Mouse (Mus musculus) MEL (cell line): ENCODE data around the gene Klra17. TPM values are rescaled to one million over a fixed set of nuclear protein-coding genes. Genes with fewer than 3 reads are reported as not detected.
"Not testable (repeated sequence)": the region's sequence is repeated elsewhere in the genome, so short reads cannot be mapped to it uniquely, and the experiment has no call there.

ENCODE experiments used
- DNase-seq: peaks from one replicate; pipeline ENCODE4 v3.0.0; 2011; ENCODE audit warnings: low read depth, low spot score
- H3K27ac ChIP-seq: 2 replicates; pipeline ENCODE4 v1.5.1; 2012; ENCODE audit warnings: low read depth, mild to moderate bottlenecking, control low read depth, low read length, moderate library complexity; ENCODE audit not compliant: control insufficient read depth
- H3K27me3 ChIP-seq, 2 experiments: fragments of 150-350 bp in 1 of 2; sonication (generic) in 1 of 2; 2 replicates each; pipeline ENCODE4 v1.6.1; 2012; ENCODE audit warnings: low read length in 2 of 2, mild to moderate bottlenecking in 2 of 2, improper control_type of control experiment in 1 of 2, moderate library complexity in 1 of 2; ENCODE audit not compliant: insufficient read depth in 2 of 2, control insufficient read depth in 1 of 2
- H3K36me3 ChIP-seq, 2 experiments: 2 replicates each; pipeline ENCODE4 v1.6.1; 2012 to 2014; ENCODE audit warnings: low read length in 2 of 2, improper control_type of control experiment in 1 of 2, inconsistent platforms in 1 of 2, mild to moderate bottlenecking in 1 of 2; ENCODE audit not compliant: insufficient read depth in 2 of 2, control insufficient read depth in 1 of 2
- H3K4me1 ChIP-seq, 2 experiments: fragments of 150-350 bp in 1 of 2; sonication (generic) in 1 of 2; 2 replicates each; pipeline ENCODE4 v1.6.1; 2012; ENCODE audit warnings: low read length in 2 of 2, improper control_type of control experiment in 1 of 2, mild to moderate bottlenecking in 1 of 2; ENCODE audit not compliant: insufficient read depth in 2 of 2, control insufficient read depth in 1 of 2
- H3K4me3 ChIP-seq, 2 experiments: fragments of 150-350 bp in 1 of 2; sonication (generic) in 1 of 2; 2 replicates each; pipeline ENCODE4 v1.5.1; 2012; ENCODE audit warnings: low read depth in 2 of 2, low read length in 2 of 2, mild to moderate bottlenecking in 2 of 2, moderate library complexity in 2 of 2, control low read depth in 1 of 2, improper control_type of control experiment in 1 of 2; ENCODE audit not compliant: control insufficient read depth in 1 of 2, insufficient read depth in 1 of 2
- H3K79me2 ChIP-seq: 2 replicates; pipeline ENCODE4 v1.6.1; 2012; ENCODE audit warnings: mild to moderate bottlenecking, low read length, moderate library complexity; ENCODE audit not compliant: control insufficient read depth, poor library complexity, insufficient read depth
- H3K9ac ChIP-seq: 2 replicates; pipeline ENCODE4 v1.6.1; 2012; ENCODE audit warnings: low read depth, mild to moderate bottlenecking, control low read depth, low read length, moderate library complexity; ENCODE audit not compliant: control insufficient read depth, poor library complexity, severe bottlenecking
- H3K9me3 ChIP-seq: fragments of 150-350 bp; sonication (generic); replicated peaks from 2 replicates; pipeline ENCODE4 v1.6.1; 2012; ENCODE audit warnings: mild to moderate bottlenecking, low read length, improper control_type of control experiment, moderate library complexity; ENCODE audit not compliant: insufficient read depth
- CTCF ChIP-seq, 3 experiments: IDR thresholded peaks in 2 of 3; conservative IDR thresholded peaks in 1 of 3; 2 replicates each; pipeline ENCODE4 v1.5.1; 2011 to 2012; ENCODE audit warnings: low read length in 3 of 3, low read depth in 2 of 3, mild to moderate bottlenecking in 2 of 3, improper control_type of control experiment in 1 of 3, inconsistent platforms in 1 of 3, mixed read lengths in 1 of 3, moderate library complexity in 1 of 3; ENCODE audit not compliant: control insufficient read depth in 1 of 3, insufficient read depth in 1 of 3, poor library complexity in 1 of 3, severe bottlenecking in 1 of 3
- E2F4 ChIP-seq: IDR thresholded peaks from 2 replicates; pipeline ENCODE4 v1.6.1; 2011; ENCODE audit warnings: low read depth, low read length, improper control_type of control experiment, borderline replicate concordance
- JUND ChIP-seq: IDR thresholded peaks from 2 replicates; pipeline ENCODE4 v1.6.1; 2011; ENCODE audit warnings: low read depth, mild to moderate bottlenecking, improper control_type of control experiment, low read length
- MAX ChIP-seq: IDR thresholded peaks from 2 replicates; pipeline ENCODE4 v1.6.1; 2011; ENCODE audit warnings: low read length, improper control_type of control experiment
- MEF2A ChIP-seq: IDR thresholded peaks from 2 replicates; pipeline ENCODE4 v1.6.1; 2014; ENCODE audit warnings: low read depth, mild to moderate bottlenecking, inconsistent platforms, low read length, improper control_type of control experiment; ENCODE audit not compliant: poor library complexity, insufficient replicate concordance, severe bottlenecking; ENCODE audit errors: extremely low read depth
- MXI1 ChIP-seq: IDR thresholded peaks from 2 replicates; pipeline ENCODE4 v1.6.1; 2011; ENCODE audit warnings: mild to moderate bottlenecking, low read depth, low read length, improper control_type of control experiment
- POLR2A ChIP-seq, 2 experiments: IDR thresholded peaks; 2 replicates each; pipeline ENCODE4 v1.6.1; 2011 to 2012; ENCODE audit warnings: low read length in 2 of 2, mild to moderate bottlenecking in 2 of 2, control low read depth in 1 of 2, improper control_type of control experiment in 1 of 2, low read depth in 1 of 2, moderate library complexity in 1 of 2; ENCODE audit not compliant: control insufficient read depth in 1 of 2, insufficient read depth in 1 of 2, poor library complexity in 1 of 2
- RAD21 ChIP-seq: IDR thresholded peaks from 2 replicates; pipeline ENCODE4 v1.6.1; 2011; ENCODE audit warnings: mild to moderate bottlenecking, low read depth, low read length, improper control_type of control experiment
- RCOR1 ChIP-seq: IDR thresholded peaks from 2 replicates; pipeline ENCODE4 v1.6.1; 2012; ENCODE audit warnings: low read depth, mild to moderate bottlenecking, inconsistent platforms, low read length, improper control_type of control experiment
- SIN3A ChIP-seq: IDR thresholded peaks from 2 replicates; pipeline ENCODE4 v1.6.1; 2012; ENCODE audit warnings: low read length, improper control_type of control experiment, inconsistent platforms
- SMC3 ChIP-seq: IDR thresholded peaks from 2 replicates; pipeline ENCODE4 v1.6.1; 2011; ENCODE audit warnings: low read depth, low read length, improper control_type of control experiment
- TAL1 ChIP-seq: IDR thresholded peaks from 2 replicates; pipeline ENCODE4 v1.6.1; 2012; ENCODE audit warnings: mild to moderate bottlenecking, inconsistent platforms, low read length, moderate library complexity, mixed read lengths
- TBP ChIP-seq: IDR thresholded peaks from 2 replicates; pipeline ENCODE4 v1.8.0; 2011; ENCODE audit warnings: low read depth, low read length, improper control_type of control experiment
- UBTF ChIP-seq: IDR thresholded peaks from 2 replicates; pipeline ENCODE4 v1.6.1; 2012; ENCODE audit warnings: low read depth, mild to moderate bottlenecking, inconsistent platforms, low read length, improper control_type of control experiment, moderate library complexity, borderline replicate concordance; ENCODE audit not compliant: insufficient read depth
- USF1 ChIP-seq: IDR thresholded peaks from 2 replicates; pipeline ENCODE4 v1.6.1; 2014; ENCODE audit warnings: low read depth, mild to moderate bottlenecking, inconsistent platforms, low read length, improper control_type of control experiment, moderate library complexity
- USF2 ChIP-seq, 2 experiments: IDR thresholded peaks; 2 replicates each; pipeline ENCODE4 v1.6.1; 2011 to 2012; ENCODE audit warnings: improper control_type of control experiment in 2 of 2, low read length in 2 of 2, borderline replicate concordance in 1 of 2, inconsistent platforms in 1 of 2, low read depth in 1 of 2, mild to moderate bottlenecking in 1 of 2; ENCODE audit not compliant: insufficient read depth in 1 of 2
- ZKSCAN1 ChIP-seq: IDR thresholded peaks from 2 replicates; pipeline ENCODE4 v1.6.1; 2012; ENCODE audit warnings: low read depth, mild to moderate bottlenecking, inconsistent platforms, low read length, improper control_type of control experiment, moderate library complexity
- ZNF384 ChIP-seq: IDR thresholded peaks from 2 replicates; pipeline ENCODE4 v1.6.1; 2012; ENCODE audit warnings: low read depth, mild to moderate bottlenecking, inconsistent platforms, low read length, improper control_type of control experiment
- polyA plus RNA-seq, 2 experiments: library from polyadenylated mRNA; stranded (reverse) in 1 of 2; unstranded in 1 of 2; fragments of >175 nt in 1 of 2; fragments of >200 nt in 1 of 2; gene quantifications; 2 replicates each; pipeline versions ENCODE4 v1.2.1 to v1.2.4; 2012; ENCODE audit warnings: low replicate concordance in 2 of 2, low read depth in 1 of 2; ENCODE audit not compliant: insufficient read length in 2 of 2, insufficient read depth in 1 of 2, missing spikeins in 1 of 2
- total RNA-seq: library from RNA; depleted of rRNA; stranded (reverse); fragments of 300-350 nt; gene quantifications from 2 replicates; pipeline ENCODE4 v1.2.3, GENCODE M21; 2012

The Klra17 gene
- total and polyA plus RNA-seq, 3 experiments = not detected

GRCm38 (mm10) chr6:129916996-129917395 lies 40.5 kb upstream of the Klra17 start:
- H3K9ac ChIP-seq = no peak overlapping the region
- peaks cover 0 to 4% of the 10 kb centered on the region in 2 experiments; a peak in 2 of 4 replicates for H3K4me1 ChIP-seq
- no peak overlapping the region for H3K4me3 ChIP-seq
- TF ChIP-seq RAD21 (no peak), SMC3 (no peak), MEF2A (no peak), ZKSCAN1 (no peak), RCOR1 (no peak), MXI1 (no peak), SIN3A (no peak), USF2 (IDR thresholded peaks at IDR 0.05; ENCODE audit: borderline replicate concordance in 1 of 2, insufficient read depth in 1 of 2, low read depth in 1 of 2, low read length in 2 of 2) (no peak), JUND (no peak), CTCF (IDR thresholded peaks at IDR 0.05 in 2 of 3, conservative IDR thresholded peaks at IDR 0.05 in 1 of 3; ENCODE audit: control insufficient read depth in 1 of 3, insufficient read depth in 1 of 3, low read depth in 2 of 3, low read length in 3 of 3, poor library complexity in 1 of 3, severe bottlenecking in 1 of 3) (no peak), TBP (no peak), USF1 (no peak)
- peaks cover 0 to 10% of the 10 kb centered on the region in 2 experiments; a peak in 2 of 4 replicates for H3K36me3 ChIP-seq
- H3K27ac ChIP-seq = no peak overlapping the region
- peak; percentile 29 for DNase-seq
- no peaks in the 10 kb centered on the region for H3K79me2 ChIP-seq
- no peaks in the 10 kb centered on the region for H3K9me3 ChIP-seq
- H3K27me3 ChIP-seq = no peaks in the 10 kb centered on the region

DNA sequence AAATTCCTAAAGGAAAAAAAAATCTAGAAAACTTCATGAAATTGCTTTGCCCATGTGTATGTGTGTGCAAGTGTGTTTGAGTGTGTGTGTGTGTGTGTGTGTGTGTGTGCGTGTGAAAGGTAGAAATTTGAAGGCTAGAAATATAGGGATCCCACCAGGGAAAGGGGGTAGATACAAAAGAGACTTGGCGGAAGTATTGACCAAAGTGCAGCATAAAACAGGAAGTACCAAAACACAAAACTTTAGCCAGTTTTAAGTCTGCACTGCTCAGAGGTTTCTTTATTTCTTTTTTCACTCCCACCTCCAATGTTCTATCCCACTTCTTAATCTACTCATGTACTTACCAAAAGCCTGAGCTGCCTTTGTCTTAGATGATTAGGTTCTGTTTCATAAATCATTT lies 6.1 kb upstream of the Klra17 start:
- Histone ChIP-seq H3K79me2 (no peaks in the 10 kb centered on the region), H3K9ac (no peak overlapping the region), H3K27ac (no peak overlapping the region), H3K36me3 (no peaks in the 10 kb centered on the region), H3K27me3 (no peaks in the 10 kb centered on the region), H3K4me3 (no peak overlapping the region), H3K4me1 (no peaks in the 10 kb centered on the region), H3K9me3 (no peaks in the 10 kb centered on the region)
- TF ChIP-seq SMC3 = no peak
- no peak for TF ChIP-seq TAL1
- TF ChIP-seq ZNF384 = no peak
- TF ChIP-seq TBP = no peak
- no peak for TF ChIP-seq UBTF
- no peak for TF ChIP-seq POLR2A (IDR thresholded peaks at IDR 0.05; ENCODE audit: control insufficient read depth in 1 of 2, insufficient read depth in 1 of 2, low read depth in 1 of 2, low read length in 2 of 2, poor library complexity in 1 of 2)
- no peak for TF ChIP-seq SIN3A
- TF ChIP-seq MAX = no peak
- no peak for TF ChIP-seq E2F4
- TF ChIP-seq JUND = no peak
- TF ChIP-seq USF2 (IDR thresholded peaks at IDR 0.05; ENCODE audit: borderline replicate concordance in 1 of 2, insufficient read depth in 1 of 2, low read depth in 1 of 2, low read length in 2 of 2) = no peak
- TF ChIP-seq RCOR1 = no peak
- no peak for DNase-seq

DNA sequence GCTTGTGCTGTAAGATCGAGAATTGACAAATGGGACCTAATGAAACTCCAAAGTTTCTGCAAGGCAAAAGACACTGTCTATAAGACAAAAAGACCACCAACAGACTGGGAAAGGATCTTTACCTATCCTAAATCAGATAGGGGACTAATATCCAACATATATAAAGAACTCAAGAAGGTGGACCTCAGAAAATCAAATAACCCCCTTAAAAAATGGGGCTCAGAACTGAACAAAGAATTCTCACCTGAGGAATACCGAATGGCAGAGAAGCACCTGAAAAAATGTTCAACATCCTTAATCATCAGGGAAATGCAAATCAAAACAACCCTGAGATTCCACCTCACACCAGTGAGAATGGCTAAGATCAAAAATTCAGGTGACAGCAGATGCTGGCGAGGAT lies 14.1 kb downstream of the Klra17 start, which contains the start of gene Gm17631:
Gene Gm17631 (plus strand): TSS at position 301 of the 400 bp plus-strand sequence.
- H3K79me2 ChIP-seq, DNase-seq, H3K9ac ChIP-seq, H3K27me3 ChIP-seq, H3K4me3 ChIP-seq, H3K36me3 ChIP-seq, H3K9me3 ChIP-seq, H3K4me1 ChIP-seq, H3K27ac ChIP-seq: not testable (repeated sequence)
